Mouse (Mus musculus): ENCODE data around the gene Fitm2. TPM values are rescaled to one million over a fixed set of nuclear protein-coding genes. Genes with fewer than 3 reads are reported as not detected.

Gene Fitm2
- polyA plus RNA-seq, 1 experiment, result 1.1 TPM

GRCm38 (mm10) chr2:163452738-163453137, 19.7 kb downstream of the Fitm2 start:
- H3K9me3 ChIP-seq, result no peaks in the 10 kb centered on the region
- peaks cover 50% of the 10 kb centered on the region for H3K27me3 ChIP-seq (replicated peaks)
- H3K36me3 ChIP-seq (replicated peaks; ENCODE audit: low read length), result no peaks in the 10 kb centered on the region
- no peak for TF ChIP-seq FLI1 (IDR thresholded peaks at IDR 0.05; ENCODE audit: low read length)
- no peak for TF ChIP-seq GATA1 (IDR thresholded peaks at IDR 0.05; ENCODE audit: borderline replicate concordance, low read length)
- H3K4me3 ChIP-seq (replicated peaks), result no peak overlapping the region
- no peaks in the 10 kb centered on the region for H3K4me1 ChIP-seq

DNA sequence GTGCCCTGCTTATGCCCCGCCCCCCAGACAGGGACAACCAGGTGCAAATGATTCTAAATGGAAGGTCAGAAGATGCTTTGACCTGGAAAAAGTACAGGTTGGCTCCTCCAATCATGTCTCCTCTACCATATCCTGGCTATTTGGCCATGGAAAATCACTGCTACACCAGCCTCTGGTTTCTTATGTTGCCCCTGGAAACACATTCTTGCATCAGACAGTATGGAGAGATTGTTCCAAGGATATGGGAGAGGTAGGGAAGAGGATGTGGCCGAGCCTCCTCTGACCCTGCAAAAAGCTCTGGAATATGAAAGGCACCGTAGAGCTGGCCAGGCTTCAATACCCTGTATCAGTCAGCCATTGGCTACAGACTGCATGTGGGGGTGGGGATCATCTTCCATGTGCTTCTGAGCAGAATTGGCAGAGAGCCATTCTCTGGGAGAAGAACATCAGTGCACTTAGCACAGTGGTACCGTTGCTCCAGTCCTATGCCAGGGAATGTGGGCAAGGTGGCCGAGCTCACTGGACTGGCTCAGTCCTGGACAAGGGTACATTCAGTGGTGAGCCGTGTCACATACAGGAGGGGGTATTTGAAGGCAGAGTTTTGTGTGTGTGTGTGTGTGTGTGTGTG, 21.6 kb downstream of the Fitm2 start:
- Histone ChIP-seq H3K4me1 (no peaks in the 10 kb centered on the region), H3K27me3 (replicated peaks) (peaks cover 50% of the 10 kb centered on the region), H3K36me3 (replicated peaks; ENCODE audit: low read length) (no peaks in the 10 kb centered on the region), H3K9me3 (no peaks in the 10 kb centered on the region), H3K4me3 (replicated peaks) (no peak overlapping the region)
- no peak for TF ChIP-seq GATA1 (IDR thresholded peaks at IDR 0.05; ENCODE audit: borderline replicate concordance, low read length)
- no peak for TF ChIP-seq FLI1 (IDR thresholded peaks at IDR 0.05; ENCODE audit: low read length)

- H3K4me3 ChIP-seq (replicated peaks), result peak overlapping the region; percentile 64
- H3K4me1 ChIP-seq, result no peaks in the 10 kb centered on the region
- no peaks in the 10 kb centered on the region for H3K9me3 ChIP-seq
- peaks cover 54% of the 10 kb centered on the region for H3K27me3 ChIP-seq (replicated peaks)
- TF ChIP-seq GATA1 (IDR thresholded peaks at IDR 0.05; ENCODE audit: borderline replicate concordance, low read length) (no peak), FLI1 (IDR thresholded peaks at IDR 0.05; ENCODE audit: low read length) (no peak)
- H3K36me3 ChIP-seq (replicated peaks; ENCODE audit: low read length), result no peaks in the 10 kb centered on the region
These were observed 23.2 kb downstream of the Fitm2 start for GRCm38 (mm10) chr2:163449276-163449675.

DNA sequence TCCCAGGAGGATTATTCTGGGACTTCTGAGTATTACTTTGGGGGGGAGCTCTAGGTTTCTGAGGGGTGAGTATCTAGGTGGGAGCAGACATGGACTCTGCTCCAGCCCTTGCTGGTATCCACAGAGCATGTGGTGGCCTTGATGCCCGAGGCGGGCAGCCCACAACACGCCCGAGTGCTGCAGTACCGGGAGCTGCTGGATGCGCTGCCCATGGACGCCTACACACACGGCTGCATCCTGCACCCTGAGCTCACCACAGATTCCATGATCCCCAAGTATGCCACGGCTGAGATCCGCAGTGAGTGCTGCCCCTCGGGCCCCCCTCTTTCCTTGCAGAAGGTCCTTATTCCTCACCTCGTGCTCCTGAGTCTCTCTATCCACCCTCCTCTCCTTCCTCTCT, 25.1 kb downstream of the Fitm2 start:
- H3K4me3 ChIP-seq (replicated peaks), result peak overlapping the region; percentile 14
- no peak for TF ChIP-seq FLI1 (IDR thresholded peaks at IDR 0.05; ENCODE audit: low read length)
- no peak for TF ChIP-seq GATA1 (IDR thresholded peaks at IDR 0.05; ENCODE audit: borderline replicate concordance, low read length)
- no peaks in the 10 kb centered on the region for H3K4me1 ChIP-seq
- H3K36me3 ChIP-seq (replicated peaks; ENCODE audit: low read length), result no peaks in the 10 kb centered on the region
- H3K9me3 ChIP-seq, result no peaks in the 10 kb centered on the region
- peaks cover 63% of the 10 kb centered on the region for H3K27me3 ChIP-seq (replicated peaks)

DNA sequence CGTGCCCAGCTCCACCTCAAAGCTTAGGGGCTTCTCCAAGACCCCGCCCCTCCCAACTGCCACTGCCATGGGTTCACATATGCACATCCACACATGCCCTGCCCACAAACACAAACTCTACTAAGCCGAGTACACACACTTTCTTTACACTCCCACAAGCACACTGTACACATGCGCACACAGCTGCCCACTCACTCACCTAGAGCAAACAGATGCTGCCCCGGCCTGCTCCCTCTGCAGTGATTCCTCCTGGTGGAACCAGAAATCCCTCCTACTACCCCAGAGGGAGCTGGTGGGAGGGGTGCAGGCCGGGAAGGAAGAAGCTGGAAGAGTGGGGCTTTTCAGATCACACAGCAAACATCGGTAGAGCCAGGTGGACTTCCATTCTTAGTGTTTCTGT, 28.4 kb downstream of the Fitm2 start:
- H3K4me1 ChIP-seq, result no peaks in the 10 kb centered on the region; the same call in 1 of the 2 replicates
- no peaks in the 10 kb centered on the region for H3K9me3 ChIP-seq
- H3K4me3 ChIP-seq (replicated peaks), result no peak overlapping the region
- TF ChIP-seq FLI1 (IDR thresholded peaks at IDR 0.05; ENCODE audit: low read length) (no peak), GATA1 (IDR thresholded peaks at IDR 0.05; ENCODE audit: borderline replicate concordance, low read length) (no peak)
- no peaks in the 10 kb centered on the region for H3K36me3 ChIP-seq (replicated peaks; ENCODE audit: low read length)
- peaks cover 71% of the 10 kb centered on the region for H3K27me3 ChIP-seq (replicated peaks)

- Histone ChIP-seq H3K4me3 (replicated peaks) (no peak overlapping the region), H3K9me3 (no peaks in the 10 kb centered on the region), H3K27me3 (replicated peaks) (peaks cover 76% of the 10 kb centered on the region), H3K4me1 (peaks cover 3% of the 10 kb centered on the region; the same call in 1 of the 2 replicates), H3K36me3 (replicated peaks; ENCODE audit: low read length) (no peaks in the 10 kb centered on the region)
- TF ChIP-seq FLI1 (IDR thresholded peaks at IDR 0.05; ENCODE audit: low read length), result no peak
- no peak for TF ChIP-seq GATA1 (IDR thresholded peaks at IDR 0.05; ENCODE audit: borderline replicate concordance, low read length)
These were observed 28.9 kb downstream of the Fitm2 start for GRCm38 (mm10) chr2:163443543-163443942.

- TF ChIP-seq GATA1 (IDR thresholded peaks at IDR 0.05; ENCODE audit: borderline replicate concordance, low read length) (no peak), FLI1 (IDR thresholded peaks at IDR 0.05; ENCODE audit: low read length) (no peak)
- no peaks in the 10 kb centered on the region for H3K9me3 ChIP-seq
- H3K27me3 ChIP-seq (replicated peaks), result peaks cover 71% of the 10 kb centered on the region
- H3K4me3 ChIP-seq (replicated peaks), result no peak overlapping the region
- H3K36me3 ChIP-seq (replicated peaks; ENCODE audit: low read length), result no peaks in the 10 kb centered on the region
- H3K4me1 ChIP-seq, result peaks cover 11% of the 10 kb centered on the region
These were observed 32.9 kb downstream of the Fitm2 start for GRCm38 (mm10) chr2:163439488-163439887.

GRCm38 (mm10) chr2:163438619-163439451, 33.6 kb downstream of the Fitm2 start:
- Histone ChIP-seq H3K27me3 (replicated peaks) (peaks cover 67% of the 10 kb centered on the region), H3K9me3 (no peaks in the 10 kb centered on the region), H3K36me3 (replicated peaks; ENCODE audit: low read length) (no peaks in the 10 kb centered on the region), H3K4me1 (peaks cover 17% of the 10 kb centered on the region), H3K4me3 (replicated peaks) (peak overlapping the region; percentile 74)
- TF ChIP-seq GATA1 (IDR thresholded peaks at IDR 0.05; ENCODE audit: borderline replicate concordance, low read length) (no peak), FLI1 (IDR thresholded peaks at IDR 0.05; ENCODE audit: low read length) (no peak)

DNA sequence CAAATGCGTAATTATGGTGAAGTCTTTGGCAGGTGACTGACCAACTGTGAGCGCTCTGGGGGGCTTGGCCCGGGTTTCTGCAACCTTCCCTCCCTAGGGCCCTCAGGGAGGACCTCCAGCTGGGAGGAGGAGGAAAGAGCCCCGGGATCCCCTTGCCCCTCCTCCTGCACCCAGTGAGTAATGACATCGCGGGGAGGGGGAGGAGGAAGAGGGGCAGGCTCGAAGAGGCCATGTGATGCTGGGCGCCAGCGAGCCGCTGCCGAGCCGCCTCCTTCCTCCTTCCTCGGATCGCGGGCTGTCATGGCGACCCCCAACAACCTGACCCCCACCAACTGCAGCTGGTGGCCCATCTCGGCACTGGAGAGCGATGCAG, 34.2 kb downstream of the Fitm2 start, which contains the start of gene Gdap1l1:
Gene Gdap1l1 (plus strand): TSS at position 231 of the 373 bp plus-strand sequence.
- no peak for TF ChIP-seq GATA1 (IDR thresholded peaks at IDR 0.05; ENCODE audit: borderline replicate concordance, low read length)
- TF ChIP-seq FLI1 (IDR thresholded peaks at IDR 0.05; ENCODE audit: low read length), result no peak
- no peaks in the 10 kb centered on the region for H3K9me3 ChIP-seq
- H3K27me3 ChIP-seq (replicated peaks), result peaks cover 61% of the 10 kb centered on the region
- no peaks in the 10 kb centered on the region for H3K36me3 ChIP-seq (replicated peaks; ENCODE audit: low read length)
- H3K4me1 ChIP-seq, result peaks cover 23% of the 10 kb centered on the region
- H3K4me3 ChIP-seq (replicated peaks), result peak within 1 kb of the TSS; percentile 74

DNA sequence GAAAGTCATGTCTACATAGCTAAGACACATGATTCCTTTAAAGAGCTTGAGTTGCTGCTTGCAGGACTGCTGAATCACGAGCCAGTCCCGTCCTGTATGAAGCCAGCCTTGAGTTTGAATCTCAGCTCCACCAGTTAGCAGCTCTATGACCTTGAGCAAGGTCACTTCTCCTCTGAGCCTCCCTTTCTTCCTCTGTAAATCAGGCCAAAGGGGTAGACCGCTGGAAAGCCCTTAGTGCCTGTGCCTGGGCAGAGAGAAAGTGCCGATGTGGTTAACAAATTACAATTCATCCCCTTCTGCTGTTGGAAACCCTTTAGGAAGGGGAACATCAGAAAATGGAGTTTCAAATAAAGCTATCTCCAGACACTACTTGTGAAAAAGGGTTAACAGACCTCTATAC, 34.6 kb downstream of the Fitm2 start:
- TF ChIP-seq GATA1 (IDR thresholded peaks at IDR 0.05; ENCODE audit: borderline replicate concordance, low read length) (no peak), FLI1 (IDR thresholded peaks at IDR 0.05; ENCODE audit: low read length) (no peak)
- H3K27me3 ChIP-seq (replicated peaks), result peaks cover 59% of the 10 kb centered on the region
- H3K4me3 ChIP-seq (replicated peaks), result no peak overlapping the region
- peaks cover 23% of the 10 kb centered on the region for H3K4me1 ChIP-seq
- H3K36me3 ChIP-seq (replicated peaks; ENCODE audit: low read length), result no peaks in the 10 kb centered on the region
- H3K9me3 ChIP-seq, result no peaks in the 10 kb centered on the region
